6 mouse cellular contexts compared by ENCODE assay signal in genomic region chr7:98561556-98562164, GRCm38 (mm10).
"Had no signal": no experiment of that assay in that cellular context is flagged by ENCODE, and none has a peak within 500 bp of the region (broad histone marks: within the 10 kb centered on the region; RNA-seq: fewer than 3 reads in every experiment).

No protein-coding gene starts in this region.

- DNase-seq: kidney, adult 8-10 months; lung, embryonic 14.5 days; lung, postnatal 10 days; lung, postnatal 4 days; right cerebral cortex, adult 18-20 months; right cerebral cortex, postnatal 25 days had no signal
